ENCODE assay signal across 18 mouse cellular contexts in the genomic region with DNA sequence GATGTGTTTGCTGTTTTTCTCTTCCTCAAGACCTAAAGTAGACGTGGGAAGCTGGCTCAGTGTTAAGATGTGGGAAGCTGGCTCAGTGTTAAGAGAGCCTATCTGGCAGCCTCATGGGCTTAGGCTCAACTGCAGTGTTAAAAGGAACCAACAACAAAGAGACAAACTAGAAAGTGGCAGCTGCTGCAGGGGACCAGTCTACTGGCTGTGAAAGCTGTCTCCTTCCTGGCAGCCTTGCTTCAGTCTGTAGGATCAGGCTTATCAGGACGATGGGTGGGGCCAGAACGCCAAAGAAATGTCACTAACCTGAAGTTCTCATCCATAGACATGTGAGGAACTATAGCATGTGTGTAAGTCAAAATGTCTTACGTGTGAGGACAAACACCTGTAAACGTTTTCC.
DNase-seq lines count a peak whose midpoint lies in the region; ATAC-seq and TF ChIP-seq lines count a peak whose summit lies in the region.
"Had no signal": no experiment of that assay in that cellular context is flagged by ENCODE, and none has a peak within 500 bp of the region (broad histone marks: within the 10 kb centered on the region; RNA-seq: fewer than 3 reads in every experiment).

No protein-coding gene starts in this region.

- no peak for TF ChIP-seq POLR2A in brain, embryonic 14.5 days (IDR thresholded peaks at IDR 0.05; ENCODE audit: borderline replicate concordance, extremely low read depth, insufficient read depth, insufficient read length, poor library complexity, severe bottlenecking)

- no peak overlapping the region for H3K27ac ChIP-seq in intestine, embryonic 15.5 days
- no peak overlapping the region for H3K27ac ChIP-seq in intestine, postnatal 0 days (ENCODE audit: low read depth, low read length)
- peak overlapping the region; percentile 1; the same call in 1 of the 2 replicates for H3K27ac ChIP-seq in left cerebral cortex, adult 2 months
- H3K27ac ChIP-seq in stomach, embryonic 15.5 days: 0 out of 2 replicates have a peak overlapping the region, but pooled peaks have one; percentile 44
- no peak overlapping the region for H3K27ac ChIP-seq in liver, embryonic 12.5 days
- H3K27ac ChIP-seq: hindbrain, embryonic 13.5 days; lung, embryonic 15.5 days; neural tube, embryonic 12.5 days had no signal

- no peak for TF ChIP-seq CTCF in intestine, postnatal 0 days (IDR thresholded peaks at IDR 0.05; ENCODE audit: low read depth)
- no peak for TF ChIP-seq CTCF in brain, embryonic 14.5 days (IDR thresholded peaks at IDR 0.05; ENCODE audit: borderline replicate concordance, extremely low read depth, insufficient read depth, insufficient read length)
- TF ChIP-seq CTCF in left cerebral cortex, adult 2 months (IDR thresholded peaks at IDR 0.05): no peak

- peak; percentile 45 for DNase-seq in brain, embryonic 14.5 days (ENCODE audit: low read depth)
- DNase-seq in left cerebral cortex, adult 2 months (ENCODE audit: extremely low spot score in 1 of 2, low spot score in 2 of 2): peak in 1 of 2 experiments; percentile 27
- no peak for DNase-seq in heart, postnatal 4 days
- DNase-seq: adrenal gland, adult 8-10 months; cerebellum, postnatal 10 days; heart, adult 18-20 months; kidney, adult 11 months; kidney, postnatal 36 days; spleen, adult 18-20 months had no signal

- no peaks in the 10 kb centered on the region for H3K9me3 ChIP-seq in intestine, embryonic 15.5 days
- no peaks in the 10 kb centered on the region for H3K9me3 ChIP-seq in intestine, postnatal 0 days (ENCODE audit: control insufficient read depth)
- no peaks in the 10 kb centered on the region for H3K9me3 ChIP-seq in stomach, embryonic 15.5 days
- H3K9me3 ChIP-seq in liver, embryonic 12.5 days (replicated peaks): no peaks in the 10 kb centered on the region
- H3K9me3 ChIP-seq: hindbrain, embryonic 13.5 days; lung, embryonic 15.5 days; neural tube, embryonic 12.5 days had no signal

- no peaks in the 10 kb centered on the region for H3K4me1 ChIP-seq in intestine, embryonic 15.5 days (replicated peaks)
- no peaks in the 10 kb centered on the region for H3K4me1 ChIP-seq in intestine, postnatal 0 days (replicated peaks; ENCODE audit: control insufficient read depth, insufficient read depth, low read length)
- no peaks in the 10 kb centered on the region for H3K4me1 ChIP-seq in stomach, embryonic 15.5 days
- H3K4me1 ChIP-seq in liver, embryonic 12.5 days: no peaks in the 10 kb centered on the region
- H3K4me1 ChIP-seq: hindbrain, embryonic 13.5 days; lung, embryonic 15.5 days; neural tube, embryonic 12.5 days had no signal

- no peak overlapping the region for H3K9ac ChIP-seq in intestine, embryonic 15.5 days
- H3K9ac ChIP-seq in intestine, postnatal 0 days (ENCODE audit: low read depth, low read length): no peak overlapping the region
- no peak overlapping the region for H3K9ac ChIP-seq in stomach, embryonic 15.5 days
- H3K9ac ChIP-seq in liver, embryonic 12.5 days: no peak overlapping the region
- H3K9ac ChIP-seq: hindbrain, embryonic 13.5 days; lung, embryonic 15.5 days; neural tube, embryonic 12.5 days had no signal

- no peaks in the 10 kb centered on the region for H3K36me3 ChIP-seq in intestine, embryonic 15.5 days
- peaks cover 3% of the 10 kb centered on the region; the same call in 1 of the 2 replicates for H3K36me3 ChIP-seq in intestine, postnatal 0 days (ENCODE audit: control insufficient read depth, insufficient read depth)
- no peaks in the 10 kb centered on the region for H3K36me3 ChIP-seq in stomach, embryonic 15.5 days
- H3K36me3 ChIP-seq in liver, embryonic 12.5 days: peaks cover 13% of the 10 kb centered on the region

- H3K4me3 ChIP-seq in intestine, embryonic 15.5 days (replicated peaks): no peak overlapping the region
- H3K4me3 ChIP-seq in intestine, postnatal 0 days (ENCODE audit: low read depth, low read length): no peak overlapping the region
- H3K4me3 ChIP-seq in left cerebral cortex, adult 2 months: no peak overlapping the region
- H3K4me3 ChIP-seq in stomach, embryonic 15.5 days (replicated peaks): no peak overlapping the region
- H3K4me3 ChIP-seq in liver, embryonic 12.5 days: no peak overlapping the region
- H3K4me3 ChIP-seq: hindbrain, embryonic 13.5 days; lung, embryonic 15.5 days; neural tube, embryonic 12.5 days had no signal

- peak; percentile 31; the same call in 1 of the 2 replicates for ATAC-seq in intestine, embryonic 15.5 days
- ATAC-seq in intestine, postnatal 0 days: no peak
- ATAC-seq in stomach, embryonic 15.5 days (ENCODE audit: insufficient read depth, low FRiP score, low read depth): peak; percentile 66
- no peak for ATAC-seq in liver, embryonic 12.5 days
- ATAC-seq: CD4-positive, CD25-positive, alpha-beta regulatory T cell, adult 4 months had no signal

- no peaks in the 10 kb centered on the region for H3K27me3 ChIP-seq in intestine, embryonic 15.5 days (replicated peaks)
- no peaks in the 10 kb centered on the region for H3K27me3 ChIP-seq in intestine, postnatal 0 days (replicated peaks; ENCODE audit: control insufficient read depth, insufficient read depth, low read length)
- H3K27me3 ChIP-seq in stomach, embryonic 15.5 days (replicated peaks): no peaks in the 10 kb centered on the region
- no peaks in the 10 kb centered on the region for H3K27me3 ChIP-seq in liver, embryonic 12.5 days (replicated peaks)
- H3K27me3 ChIP-seq: hindbrain, embryonic 13.5 days; lung, embryonic 15.5 days; neural tube, embryonic 12.5 days had no signal

- intact Hi-C loops in left cerebral cortex, adult 2 months (cut with DNase I): loop anchor here (5.0 kb wide), 1 partner anchor 309 kb away; no protein-coding TSS in a partner anchor

- H3K4me2 ChIP-seq in intestine, embryonic 15.5 days (replicated peaks): no peak overlapping the region
- H3K4me2 ChIP-seq in intestine, postnatal 0 days (replicated peaks; ENCODE audit: low read depth): no peak overlapping the region
- H3K4me2 ChIP-seq in stomach, embryonic 15.5 days: no peak overlapping the region
- no peak overlapping the region for H3K4me2 ChIP-seq in liver, embryonic 12.5 days
- H3K4me2 ChIP-seq: hindbrain, embryonic 13.5 days; liver, embryonic 11.5 days; lung, embryonic 15.5 days; neural tube, embryonic 12.5 days had no signal

- 50% methylated on average over 5 of the region's 5 CpGs for WGBS in intestine, embryonic 15.5 days
- WGBS in intestine, postnatal 0 days: 42% methylated on average over 5 of the region's 5 CpGs
- 51% methylated on average over 5 of the region's 5 CpGs for WGBS in stomach, embryonic 15.5 days
- 58% methylated on average over 5 of the region's 5 CpGs for WGBS in liver, embryonic 12.5 days (ENCODE audit: insufficient replicate concordance)

Comparison
In these comparisons a context has a peak if more than half of its experiments do, and no peak if none do; other contexts are left out.
1. ATAC-seq: peak in intestine, embryonic 15.5 days (single experiment) and stomach, embryonic 15.5 days (single experiment); none in intestine, postnatal 0 days (single experiment) and liver, embryonic 12.5 days (single experiment).
2. H3K27ac ChIP-seq: peak in left cerebral cortex, adult 2 months (single experiment) and stomach, embryonic 15.5 days (single experiment); none in intestine, embryonic 15.5 days (single experiment), intestine, postnatal 0 days (single experiment) and liver, embryonic 12.5 days (single experiment).